Mouse (Mus musculus) ES-E14 (cell line): ENCODE data around the gene Gm45618. TPM values are rescaled to one million over a fixed set of nuclear protein-coding genes. Genes with fewer than 3 reads are reported as not detected.

Source experiments
- DNase-seq: peaks from one replicate; pipeline ENCODE4 v3.0.0-alpha.2; 2013; ENCODE audit warnings: low read depth, low spot score
- H3K27ac ChIP-seq: 2 replicates; pipeline ENCODE4 v1.5.1; 2012; ENCODE audit warnings: low read depth, mild to moderate bottlenecking, low read length, moderate library complexity, mixed read lengths; ENCODE audit not compliant: poor library complexity, insufficient read depth, severe bottlenecking
- H3K36me3 ChIP-seq: 2 replicates; pipeline ENCODE4 v1.6.1; 2012; ENCODE audit warnings: mild to moderate bottlenecking, low read length, moderate library complexity, mixed read lengths; ENCODE audit not compliant: control insufficient read depth, poor library complexity, insufficient read depth, severe bottlenecking
- H3K4me1 ChIP-seq, 2 experiments: fragments of 150-350 bp in 1 of 2; sonication (generic) in 1 of 2; 2 replicates each; pipeline ENCODE4 v1.6.1; 2012; ENCODE audit warnings: low read length in 2 of 2, mild to moderate bottlenecking in 1 of 2, mixed read lengths in 1 of 2; ENCODE audit not compliant: control insufficient read depth in 2 of 2, insufficient read depth in 2 of 2, poor library complexity in 1 of 2
- H3K4me3 ChIP-seq, 2 experiments: fragments of 150-350 bp in 1 of 2; sonication (generic) in 1 of 2; 2 replicates each; pipeline ENCODE4 v1.5.1; 2012; ENCODE audit warnings: low read length in 2 of 2, low read depth in 1 of 2, mild to moderate bottlenecking in 1 of 2, mixed read lengths in 1 of 2; ENCODE audit not compliant: insufficient read depth in 1 of 2, poor library complexity in 1 of 2, severe bottlenecking in 1 of 2
- H3K9ac ChIP-seq: 2 replicates; pipeline ENCODE4 v1.6.1; 2012; ENCODE audit warnings: low read depth, mild to moderate bottlenecking, low read length, mixed read lengths; ENCODE audit not compliant: poor library complexity, insufficient read depth, severe bottlenecking
- H3K9me3 ChIP-seq: fragments of 150-350 bp; sonication (generic); 2 replicates; pipeline ENCODE4 v1.6.1; 2012; ENCODE audit warnings: low read depth, mild to moderate bottlenecking, low read length; ENCODE audit not compliant: control insufficient read depth, insufficient read depth
- CHD2 ChIP-seq: IDR thresholded peaks from 2 replicates; pipeline ENCODE4 v1.6.1; 2014; ENCODE audit warnings: mild to moderate bottlenecking, low read depth, low read length, inconsistent platforms
- HCFC1 ChIP-seq: IDR thresholded peaks from 2 replicates; pipeline ENCODE4 v1.6.1; 2012; ENCODE audit warnings: low read length, inconsistent platforms, borderline replicate concordance; ENCODE audit not compliant: insufficient read depth
- MAFK ChIP-seq: IDR thresholded peaks from 2 replicates; pipeline ENCODE4 v1.6.1; 2014; ENCODE audit warnings: mild to moderate bottlenecking, low read depth, low read length, inconsistent platforms; ENCODE audit not compliant: insufficient read depth
- ZC3H11A ChIP-seq: IDR thresholded peaks from 2 replicates; pipeline ENCODE4 v1.6.1; 2012; ENCODE audit warnings: low read depth, mild to moderate bottlenecking, inconsistent platforms, low read length, borderline replicate concordance
- ZNF384 ChIP-seq: IDR thresholded peaks from 2 replicates; pipeline ENCODE4 v1.6.1; 2012; ENCODE audit warnings: low read depth, low read length, inconsistent platforms
- in situ Hi-C, 2 experiments: fragments of 600-800 bp; cut with MboI; formaldehyde crosslinking; loops; one replicate each; pipeline ENCODE4 v1.15.1; 2025; ENCODE audit warnings: low sequenced_read_pairs in 2 of 2, inconsistent platforms in 1 of 2; ENCODE audit not compliant: unreplicated experiment in 2 of 2
- total RNA-seq: library from RNA; depleted of rRNA; stranded (reverse); fragments of 300-350 nt; gene quantifications from 2 replicates; pipeline ENCODE4 v1.2.3, GENCODE M21; 2012

Gm45618 gene
- total RNA-seq, 1 experiment, result not detected

DNA sequence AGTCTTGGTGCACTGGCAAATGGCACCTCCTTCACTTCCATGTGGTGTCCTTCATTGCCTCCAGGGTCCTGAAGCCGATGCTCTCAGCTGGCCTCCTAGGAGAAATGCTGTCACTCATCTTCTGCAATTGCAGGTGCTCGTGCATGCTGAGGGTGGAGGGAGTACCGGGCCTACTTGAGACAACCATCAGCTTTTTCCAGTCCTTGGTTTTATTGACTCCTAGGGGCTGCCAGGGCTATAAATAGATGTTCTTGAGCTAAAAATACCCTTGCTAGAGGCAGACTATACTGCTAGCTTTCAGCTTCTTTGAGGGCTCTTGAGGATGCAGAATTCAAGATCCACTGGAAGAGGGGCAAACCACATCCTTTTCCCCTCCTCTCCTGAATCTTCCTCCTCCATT lies 43.4 kb downstream of the Gm45618 start:
- TF ChIP-seq HCFC1 (no peak), MAFK (no peak), CHD2 (no peak), ZC3H11A (no peak), ZNF384 (no peak)
- in situ Hi-C loops, result no loop called here
- H3K4me3 ChIP-seq, result no peak overlapping the region
- H3K36me3 ChIP-seq, result no peaks in the 10 kb centered on the region
- no peaks in the 10 kb centered on the region for H3K4me1 ChIP-seq
- DNase-seq, result no peak
- H3K9ac ChIP-seq, result no peak overlapping the region
- no peaks in the 10 kb centered on the region for H3K9me3 ChIP-seq
- no peak overlapping the region for H3K27ac ChIP-seq

DNA sequence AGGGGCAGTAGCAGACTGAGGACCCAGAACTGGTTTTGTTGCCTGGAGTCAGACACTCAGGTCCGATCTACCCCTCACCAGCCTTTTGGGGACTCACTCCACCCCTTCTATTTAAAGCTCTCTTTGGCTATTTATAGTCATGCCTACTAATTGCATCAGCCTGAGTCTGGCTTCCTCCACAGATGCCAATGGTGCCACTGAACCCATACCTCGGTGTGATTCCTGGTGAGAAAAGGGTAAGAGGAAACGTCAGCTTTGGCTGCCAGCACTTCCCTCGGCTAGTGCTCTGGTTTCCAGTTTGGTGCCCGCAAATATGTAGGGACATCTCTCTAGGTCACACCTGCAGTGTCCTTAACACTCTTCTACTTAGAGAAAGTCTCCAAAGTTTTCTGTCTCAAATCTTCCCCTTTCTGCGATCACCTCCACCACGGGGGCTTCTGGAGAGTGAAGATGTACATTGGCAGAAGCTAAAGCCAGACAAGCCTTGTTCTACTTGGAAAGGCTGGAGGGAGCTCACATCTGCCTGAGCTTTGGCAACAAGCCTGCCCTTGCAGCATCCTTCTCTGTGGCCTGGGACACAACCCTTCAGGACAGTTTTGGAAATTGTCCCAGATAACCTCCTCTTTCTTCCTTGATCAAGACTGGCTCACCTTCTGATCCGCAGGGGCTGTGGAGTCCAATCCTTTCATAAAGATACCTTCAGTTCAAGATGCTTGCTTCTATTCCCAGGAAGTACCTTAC lies 46.2 kb downstream of the Gm45618 start:
- no peak overlapping the region for H3K4me3 ChIP-seq
- DNase-seq, result no peak
- no peaks in the 10 kb centered on the region; a peak in 1 of 4 replicates for H3K4me1 ChIP-seq
- no peaks in the 10 kb centered on the region for H3K36me3 ChIP-seq
- H3K9ac ChIP-seq, result no peak overlapping the region
- no peak overlapping the region for H3K27ac ChIP-seq
- in situ Hi-C loops, result no loop called here
- TF ChIP-seq MAFK (no peak), HCFC1 (no peak), ZNF384 (no peak), CHD2 (no peak), ZC3H11A (no peak)
- H3K9me3 ChIP-seq, result no peaks in the 10 kb centered on the region

DNA sequence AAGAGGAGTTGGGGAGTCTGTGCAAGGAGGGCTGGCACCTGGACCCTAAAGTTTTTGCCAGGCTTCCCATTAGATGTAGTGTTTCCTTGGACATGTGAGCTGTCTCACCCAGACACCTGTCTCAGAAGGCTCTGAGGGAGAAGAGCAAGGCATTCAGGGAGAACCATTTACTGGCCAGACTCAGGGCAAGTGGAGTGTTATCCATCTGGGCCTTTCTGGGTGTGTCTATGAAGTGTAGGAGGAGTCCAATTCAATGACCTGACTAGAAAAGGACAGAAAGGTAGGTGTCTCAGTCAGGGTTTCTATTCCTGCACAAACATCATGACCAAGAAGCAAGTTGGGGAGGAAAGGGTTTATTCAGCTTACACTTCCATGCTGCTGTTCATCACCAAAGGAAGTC lies 48.8 kb downstream of the Gm45618 start:
- H3K27ac ChIP-seq, result no peak overlapping the region
- no peak for DNase-seq
- no peak overlapping the region for H3K9ac ChIP-seq
- no peaks in the 10 kb centered on the region; a peak in 1 of 4 replicates for H3K4me1 ChIP-seq
- no peak overlapping the region for H3K4me3 ChIP-seq
- in situ Hi-C loops, result no loop called here
- no peaks in the 10 kb centered on the region for H3K36me3 ChIP-seq
- TF ChIP-seq ZC3H11A (no peak), HCFC1 (no peak), ZNF384 (no peak), MAFK (no peak), CHD2 (no peak)
- H3K9me3 ChIP-seq, result no peaks in the 10 kb centered on the region

DNA sequence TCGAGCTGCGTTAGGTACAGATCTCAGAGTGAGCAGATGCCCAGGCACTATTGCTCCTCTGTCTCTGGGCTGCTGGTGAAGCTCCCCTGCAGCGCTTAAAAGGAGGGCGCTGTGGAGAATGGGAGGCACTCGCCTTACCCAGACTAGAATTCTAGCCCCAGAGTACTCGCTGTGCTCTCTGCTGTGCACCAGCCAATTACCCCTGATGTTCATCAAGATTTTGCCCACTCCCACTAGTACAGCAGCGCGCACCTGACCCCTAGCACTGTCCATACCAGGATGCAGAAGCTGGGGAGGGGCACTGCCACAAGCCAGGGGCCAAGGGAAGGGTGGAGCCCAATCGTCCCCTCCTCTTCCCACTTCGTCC lies 49.3 kb downstream of the Gm45618 start:
- no peak for DNase-seq
- Histone ChIP-seq H3K9ac (no peak overlapping the region), H3K27ac (no peak overlapping the region), H3K4me3 (no peak overlapping the region; a peak in 1 of 4 replicates), H3K4me1 (no peaks in the 10 kb centered on the region; a peak in 1 of 4 replicates), H3K36me3 (no peaks in the 10 kb centered on the region), H3K9me3 (no peaks in the 10 kb centered on the region)
- in situ Hi-C loops, result no loop called here
- TF ChIP-seq CHD2 (no peak), MAFK (no peak), ZC3H11A (no peak), ZNF384 (no peak), HCFC1 (no peak)
